Mouse (Mus musculus) embryonic fibroblast, embryonic 13.5 days (primary cell): ENCODE data around the gene Uhmk1.

Source experiments
- CTCF ChIP-seq: IDR thresholded peaks from 2 replicates; pipeline ENCODE4 v1.5.1; 2011; ENCODE audit warnings: mild to moderate bottlenecking, control low read depth, low read length, moderate library complexity, borderline replicate concordance; ENCODE audit not compliant: insufficient read depth
- POLR2A ChIP-seq: IDR thresholded peaks from 2 replicates; pipeline ENCODE4 v1.6.1; 2011; ENCODE audit warnings: low read depth, mild to moderate bottlenecking, control low read depth, low read length, moderate library complexity

DNA sequence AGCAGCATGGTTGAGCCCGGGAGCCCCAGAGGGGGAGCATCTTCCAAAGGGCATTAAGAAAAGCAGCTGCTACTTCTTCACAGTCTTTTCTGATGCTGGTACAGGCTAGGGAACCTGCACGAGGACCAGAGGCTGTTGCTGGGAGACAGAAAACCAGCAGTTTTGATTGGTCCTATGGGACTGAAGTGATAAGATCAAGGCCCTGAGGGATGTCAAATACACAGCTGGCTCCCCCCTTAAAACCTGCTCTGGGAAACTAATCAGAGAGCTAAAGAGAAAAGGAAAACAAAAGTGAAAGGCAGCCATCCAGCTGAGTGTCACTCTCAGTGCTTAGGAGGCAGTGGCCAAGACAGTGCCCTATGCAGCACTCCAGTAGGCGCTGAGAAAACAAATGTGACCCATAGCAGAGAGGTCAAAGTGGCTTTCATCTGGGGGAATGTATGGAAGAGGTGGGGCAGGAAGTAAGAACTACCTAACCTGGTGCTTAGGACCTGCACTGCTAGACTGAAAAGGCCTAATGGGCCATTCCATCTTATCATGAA is 54.7 kb downstream of the Uhmk1 start:
- TF ChIP-seq POLR2A (no peak), CTCF (no peak)
